8 mouse cellular contexts compared by ENCODE assay signal in the genomic region with DNA sequence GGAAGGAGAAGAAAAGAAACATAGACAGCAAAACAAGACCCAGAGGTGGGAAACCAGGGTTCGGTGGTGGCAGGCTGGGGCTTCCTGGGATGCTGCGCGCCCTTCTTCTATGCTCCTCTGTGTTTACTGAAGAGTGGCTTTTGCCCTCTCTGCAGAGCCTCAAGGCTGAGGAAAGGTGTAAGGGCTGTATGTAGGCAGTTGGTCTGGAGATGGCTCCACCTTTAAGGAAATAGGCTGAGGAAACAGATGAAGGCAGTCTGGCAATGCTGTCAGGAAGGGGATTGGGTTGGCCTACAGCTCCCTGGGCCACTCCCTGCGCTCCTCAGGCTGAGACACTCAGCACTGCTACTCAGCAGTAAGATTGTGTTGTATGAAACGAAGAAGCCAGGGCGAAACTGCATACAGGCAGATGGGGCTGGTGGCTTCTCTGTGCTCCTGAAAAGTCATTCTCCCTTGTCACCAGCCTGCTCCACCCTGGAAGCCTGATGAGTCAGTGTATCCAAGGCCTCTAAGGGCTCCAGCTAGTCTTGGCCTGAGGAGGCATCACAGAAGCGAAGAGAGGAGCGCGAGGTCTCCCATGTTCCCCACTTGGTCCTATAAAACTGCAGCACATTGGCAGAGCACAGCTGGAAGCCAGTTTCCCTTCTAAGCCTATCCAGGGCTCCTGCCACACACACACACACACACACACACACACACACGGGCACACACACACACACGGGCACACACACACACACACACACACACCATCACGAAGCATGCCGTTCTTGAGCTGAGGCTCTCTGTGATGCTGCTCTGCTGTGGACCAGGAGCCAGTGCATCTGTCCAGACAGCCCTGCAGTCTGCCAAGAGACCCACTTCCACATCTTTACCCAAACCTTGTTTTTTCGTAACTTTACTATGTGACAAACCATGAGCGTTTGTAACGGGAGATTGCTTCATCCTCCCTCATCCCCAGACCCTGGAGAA.
DNase-seq lines count a peak whose midpoint lies in the region; ATAC-seq lines count a peak whose summit lies in the region.

No protein-coding gene starts in this region.

- H3K27me3 ChIP-seq in heart, embryonic 12.5 days (replicated peaks) = peaks cover 67% of the 10 kb centered on the region
- H3K27me3 ChIP-seq in embryonic facial prominence, embryonic 14.5 days (replicated peaks; ENCODE audit: control insufficient read depth, insufficient read depth, low read length) = no peaks in the 10 kb centered on the region
- H3K27me3 ChIP-seq in hindbrain, embryonic 14.5 days (ENCODE audit: control insufficient read depth, insufficient read depth, low read length) = no peaks in the 10 kb centered on the region
- H3K27me3 ChIP-seq in neural tube, embryonic 12.5 days (replicated peaks) = no peaks in the 10 kb centered on the region

- H3K4me1 ChIP-seq in heart, embryonic 12.5 days (replicated peaks) = no peaks in the 10 kb centered on the region; the same call in 1 of the 2 replicates
- peaks cover 19% of the 10 kb centered on the region for H3K4me1 ChIP-seq in embryonic facial prominence, embryonic 14.5 days (ENCODE audit: control insufficient read depth, insufficient read depth, low read length)
- H3K4me1 ChIP-seq in hindbrain, embryonic 14.5 days (replicated peaks; ENCODE audit: control insufficient read depth, insufficient read depth, low read length) = peaks cover 15% of the 10 kb centered on the region
- H3K4me1 ChIP-seq in neural tube, embryonic 12.5 days = peaks cover 18% of the 10 kb centered on the region

- H3K9ac ChIP-seq in heart, embryonic 12.5 days = no peak overlapping the region
- peak overlapping the region; percentile 0; the same call in 1 of the 2 replicates for H3K9ac ChIP-seq in embryonic facial prominence, embryonic 14.5 days (ENCODE audit: low read depth, low read length)
- peak overlapping the region; percentile 12; the same call in 1 of the 2 replicates for H3K9ac ChIP-seq in hindbrain, embryonic 14.5 days
- no peak overlapping the region for H3K9ac ChIP-seq in neural tube, embryonic 12.5 days

- H3K9me3 ChIP-seq in heart, embryonic 12.5 days (replicated peaks) = no peaks in the 10 kb centered on the region
- H3K9me3 ChIP-seq in embryonic facial prominence, embryonic 14.5 days (ENCODE audit: control insufficient read depth, low read length) = no peaks in the 10 kb centered on the region
- no peaks in the 10 kb centered on the region for H3K9me3 ChIP-seq in hindbrain, embryonic 14.5 days (ENCODE audit: control insufficient read depth, low read length)
- no peaks in the 10 kb centered on the region for H3K9me3 ChIP-seq in neural tube, embryonic 12.5 days

- H3K27ac ChIP-seq in heart, embryonic 12.5 days (ENCODE audit: poor library complexity, severe bottlenecking) = no peak overlapping the region
- H3K27ac ChIP-seq in embryonic facial prominence, embryonic 14.5 days (replicated peaks; ENCODE audit: low read depth, low read length) = peak overlapping the region; percentile 73
- peak overlapping the region; percentile 65 for H3K27ac ChIP-seq in hindbrain, embryonic 14.5 days
- H3K27ac ChIP-seq in neural tube, embryonic 12.5 days = no peak overlapping the region

- H3K4me2 ChIP-seq in heart, embryonic 12.5 days = no peak overlapping the region
- peak overlapping the region; percentile 18 for H3K4me2 ChIP-seq in embryonic facial prominence, embryonic 14.5 days (ENCODE audit: low read depth, low read length)
- no peak overlapping the region for H3K4me2 ChIP-seq in hindbrain, embryonic 14.5 days (replicated peaks)
- H3K4me2 ChIP-seq in neural tube, embryonic 12.5 days (replicated peaks) = peak overlapping the region; percentile 35

- peak; percentile 35 to 55 for DNase-seq in heart, adult 18-20 months
- DNase-seq in embryonic facial prominence, embryonic 14.5 days (ENCODE audit: low spot score) = peak; percentile 40
- no peak for DNase-seq in hindbrain, embryonic 14.5 days (ENCODE audit: low spot score)
- DNase-seq in natural killer cell, adult 2 months (ENCODE audit: low spot score in 2 of 2) = no peak
- no peak for DNase-seq in frontal cortex, postnatal 14 days (ENCODE audit: low spot score in 2 of 2)
- no peak for DNase-seq in gastrocnemius, postnatal 4 days (ENCODE audit: low spot score in 2 of 2)

- 80% methylated on average over 16 of the region's 16 CpGs for WGBS in heart, embryonic 12.5 days
- WGBS in embryonic facial prominence, embryonic 14.5 days = 55% methylated on average over 15 of the region's 16 CpGs
- 47% methylated on average over 16 of the region's 16 CpGs for WGBS in hindbrain, embryonic 14.5 days
- 59% methylated on average over 16 of the region's 16 CpGs for WGBS in neural tube, embryonic 12.5 days

- no peak overlapping the region for H3K4me3 ChIP-seq in heart, embryonic 12.5 days
- H3K4me3 ChIP-seq in embryonic facial prominence, embryonic 14.5 days (ENCODE audit: low read depth, low read length) = no peak overlapping the region
- no peak overlapping the region for H3K4me3 ChIP-seq in hindbrain, embryonic 14.5 days (replicated peaks; ENCODE audit: low read length)
- H3K4me3 ChIP-seq in neural tube, embryonic 12.5 days = no peak overlapping the region

- no peaks in the 10 kb centered on the region for H3K36me3 ChIP-seq in heart, embryonic 12.5 days
- no peaks in the 10 kb centered on the region for H3K36me3 ChIP-seq in embryonic facial prominence, embryonic 14.5 days (ENCODE audit: control insufficient read depth, insufficient read depth, low read length)
- no peaks in the 10 kb centered on the region for H3K36me3 ChIP-seq in hindbrain, embryonic 14.5 days (replicated peaks; ENCODE audit: control insufficient read depth, insufficient read depth)
- H3K36me3 ChIP-seq in neural tube, embryonic 12.5 days = no peaks in the 10 kb centered on the region

- no peak for ATAC-seq in heart, embryonic 12.5 days (ENCODE audit: insufficient number of reproducible peaks, low FRiP score)
- ATAC-seq in embryonic facial prominence, embryonic 14.5 days (ENCODE audit: low read depth) = peak; percentile 50
- ATAC-seq in hindbrain, embryonic 14.5 days (ENCODE audit: low FRiP score) = peak; percentile 39
- peak; percentile 46 for ATAC-seq in neural tube, embryonic 12.5 days (ENCODE audit: low FRiP score, low read depth)

Comparison
In these comparisons a context has a peak if more than half of its experiments do, and no peak if none do; other contexts are left out.
1. DNase-seq: peak in heart, adult 18-20 months (2 of 2) and embryonic facial prominence, embryonic 14.5 days (single experiment); none in hindbrain, embryonic 14.5 days (single experiment), natural killer cell, adult 2 months (0 of 2), frontal cortex, postnatal 14 days (0 of 2) and gastrocnemius, postnatal 4 days (0 of 2).
2. H3K27ac ChIP-seq: peak in embryonic facial prominence, embryonic 14.5 days (single experiment) and hindbrain, embryonic 14.5 days (single experiment); none in heart, embryonic 12.5 days (single experiment) and neural tube, embryonic 12.5 days (single experiment).
3. H3K4me2 ChIP-seq: peak in embryonic facial prominence, embryonic 14.5 days (single experiment) and neural tube, embryonic 12.5 days (single experiment); none in heart, embryonic 12.5 days (single experiment) and hindbrain, embryonic 14.5 days (single experiment).
4. H3K9ac ChIP-seq: peak in embryonic facial prominence, embryonic 14.5 days (single experiment) and hindbrain, embryonic 14.5 days (single experiment); none in heart, embryonic 12.5 days (single experiment) and neural tube, embryonic 12.5 days (single experiment).